Mouse (Mus musculus) ES-E14 (cell line): ENCODE measurements at regions not wholly inside any gene's neighbourhood (a gene's known extent, or its start where the extent isn't known, plus 50 kb on each side); places are given as distances from the start of the nearest gene placed in this dataset.

Experiments used
- DNase-seq: peaks from one replicate; pipeline ENCODE4 v3.0.0-alpha.2; 2013; ENCODE audit warnings: low read depth, low spot score
- H3K27ac ChIP-seq: 2 replicates; pipeline ENCODE4 v1.5.1; 2012; ENCODE audit warnings: low read depth, mild to moderate bottlenecking, low read length, moderate library complexity, mixed read lengths; ENCODE audit not compliant: poor library complexity, insufficient read depth, severe bottlenecking
- H3K36me3 ChIP-seq: 2 replicates; pipeline ENCODE4 v1.6.1; 2012; ENCODE audit warnings: mild to moderate bottlenecking, low read length, moderate library complexity, mixed read lengths; ENCODE audit not compliant: control insufficient read depth, poor library complexity, insufficient read depth, severe bottlenecking
- H3K4me1 ChIP-seq, 2 experiments: fragments of 150-350 bp in 1 of 2; sonication (generic) in 1 of 2; 2 replicates each; pipeline ENCODE4 v1.6.1; 2012; ENCODE audit warnings: low read length in 2 of 2, mild to moderate bottlenecking in 1 of 2, mixed read lengths in 1 of 2; ENCODE audit not compliant: control insufficient read depth in 2 of 2, insufficient read depth in 2 of 2, poor library complexity in 1 of 2
- H3K4me3 ChIP-seq, 2 experiments: fragments of 150-350 bp in 1 of 2; sonication (generic) in 1 of 2; 2 replicates each; pipeline ENCODE4 v1.5.1; 2012; ENCODE audit warnings: low read length in 2 of 2, low read depth in 1 of 2, mild to moderate bottlenecking in 1 of 2, mixed read lengths in 1 of 2; ENCODE audit not compliant: insufficient read depth in 1 of 2, poor library complexity in 1 of 2, severe bottlenecking in 1 of 2
- H3K9ac ChIP-seq: 2 replicates; pipeline ENCODE4 v1.6.1; 2012; ENCODE audit warnings: low read depth, mild to moderate bottlenecking, low read length, mixed read lengths; ENCODE audit not compliant: poor library complexity, insufficient read depth, severe bottlenecking
- H3K9me3 ChIP-seq: fragments of 150-350 bp; sonication (generic); 2 replicates; pipeline ENCODE4 v1.6.1; 2012; ENCODE audit warnings: low read depth, mild to moderate bottlenecking, low read length; ENCODE audit not compliant: control insufficient read depth, insufficient read depth
- CHD2 ChIP-seq: IDR thresholded peaks from 2 replicates; pipeline ENCODE4 v1.6.1; 2014; ENCODE audit warnings: mild to moderate bottlenecking, low read depth, low read length, inconsistent platforms
- HCFC1 ChIP-seq: IDR thresholded peaks from 2 replicates; pipeline ENCODE4 v1.6.1; 2012; ENCODE audit warnings: low read length, inconsistent platforms, borderline replicate concordance; ENCODE audit not compliant: insufficient read depth
- MAFK ChIP-seq: IDR thresholded peaks from 2 replicates; pipeline ENCODE4 v1.6.1; 2014; ENCODE audit warnings: mild to moderate bottlenecking, low read depth, low read length, inconsistent platforms; ENCODE audit not compliant: insufficient read depth
- ZC3H11A ChIP-seq: IDR thresholded peaks from 2 replicates; pipeline ENCODE4 v1.6.1; 2012; ENCODE audit warnings: low read depth, mild to moderate bottlenecking, inconsistent platforms, low read length, borderline replicate concordance
- ZNF384 ChIP-seq: IDR thresholded peaks from 2 replicates; pipeline ENCODE4 v1.6.1; 2012; ENCODE audit warnings: low read depth, low read length, inconsistent platforms
- in situ Hi-C, 2 experiments: fragments of 600-800 bp; cut with MboI; formaldehyde crosslinking; loops; one replicate each; pipeline ENCODE4 v1.15.1; 2025; ENCODE audit warnings: low sequenced_read_pairs in 2 of 2, inconsistent platforms in 1 of 2; ENCODE audit not compliant: unreplicated experiment in 2 of 2

DNA sequence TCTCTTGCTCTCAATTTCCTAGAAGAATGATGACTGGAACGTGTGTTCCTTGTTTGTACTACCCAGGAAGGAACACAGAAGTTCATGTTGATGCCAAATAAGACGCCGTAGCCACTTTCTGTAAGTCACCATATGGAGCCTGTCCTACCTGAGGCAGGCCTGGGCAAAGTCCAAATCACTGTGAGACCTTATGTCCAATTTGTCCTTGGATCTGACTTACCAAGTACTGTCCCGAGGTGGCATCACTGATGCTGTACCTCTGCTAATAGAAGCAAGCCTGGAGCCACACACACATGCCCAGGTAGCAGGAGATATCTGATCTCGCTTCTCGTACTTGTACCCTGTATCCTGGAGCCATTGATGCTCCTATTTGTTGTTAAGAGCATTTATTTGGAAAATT lies 91.2 kb upstream of the E2f7 start:
- no peak overlapping the region for H3K27ac ChIP-seq
- no peaks in the 10 kb centered on the region for H3K36me3 ChIP-seq
- in situ Hi-C loops = no loop called here
- no peak for TF ChIP-seq CHD2
- no peak for TF ChIP-seq HCFC1
- TF ChIP-seq ZC3H11A = no peak
- no peak for TF ChIP-seq ZNF384
- TF ChIP-seq MAFK = no peak
- H3K4me1 ChIP-seq = no peaks in the 10 kb centered on the region
- no peak overlapping the region for H3K4me3 ChIP-seq
- H3K9me3 ChIP-seq = no peaks in the 10 kb centered on the region
- H3K9ac ChIP-seq = no peak overlapping the region
- no peak for DNase-seq

DNA sequence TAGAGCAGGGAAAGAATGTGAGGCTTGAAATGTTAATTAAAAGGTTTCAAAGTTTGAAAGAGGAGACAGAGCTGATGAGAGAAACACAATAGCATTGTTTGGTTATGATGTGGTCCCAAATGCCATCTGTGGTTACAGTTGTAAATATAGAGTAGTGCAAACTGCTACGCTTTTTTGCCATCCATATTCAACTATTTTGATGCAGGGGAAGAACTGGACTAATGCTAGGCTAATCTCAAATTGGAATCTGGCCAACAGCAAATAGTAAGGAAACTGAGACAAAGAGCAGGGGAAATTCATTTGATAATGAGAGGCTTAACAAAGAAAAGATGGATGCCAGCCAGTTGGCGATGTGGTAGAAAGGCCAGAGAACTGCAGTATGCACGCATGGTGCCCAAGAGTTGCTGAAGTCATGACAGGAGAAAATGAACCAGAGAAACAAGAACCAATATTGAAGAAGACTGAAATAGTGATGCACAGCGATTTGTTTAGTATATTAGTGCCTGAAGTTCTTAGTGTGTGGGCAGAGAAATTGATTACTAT lies 87.0 kb upstream of the E2f7 start:
- in situ Hi-C loops = no loop called here
- no peak for TF ChIP-seq HCFC1
- no peak for TF ChIP-seq ZNF384
- no peak for TF ChIP-seq ZC3H11A
- TF ChIP-seq MAFK = no peak
- TF ChIP-seq CHD2 = no peak
- Histone ChIP-seq H3K9me3 (no peaks in the 10 kb centered on the region), H3K4me1 (no peaks in the 10 kb centered on the region), H3K4me3 (no peak overlapping the region), H3K36me3 (no peaks in the 10 kb centered on the region), H3K27ac (no peak overlapping the region), H3K9ac (no peak overlapping the region)
- no peak for DNase-seq

DNA sequence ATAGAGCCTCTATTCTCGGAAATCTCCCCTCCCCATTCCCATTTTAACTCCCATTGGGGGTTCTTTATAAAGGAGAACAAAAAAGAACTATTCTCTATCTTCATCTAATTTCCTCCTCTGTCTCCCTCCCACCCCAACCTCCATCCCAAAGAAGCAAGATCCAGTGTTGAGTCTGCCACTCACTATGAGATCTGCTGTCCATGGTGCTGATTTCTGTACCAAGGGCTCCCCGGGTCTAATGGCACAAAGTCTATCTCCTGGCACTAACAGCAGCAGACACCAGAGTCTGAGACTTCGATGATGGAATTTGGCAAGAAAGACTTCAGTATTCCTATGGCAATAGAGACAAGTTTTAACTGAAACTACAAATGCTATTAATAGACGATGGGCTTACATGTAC lies 68.7 kb upstream of the E2f7 start:
- TF ChIP-seq CHD2 (no peak), ZC3H11A (no peak), MAFK (no peak), HCFC1 (no peak), ZNF384 (no peak)
- Histone ChIP-seq H3K9me3 (no peaks in the 10 kb centered on the region), H3K36me3 (no peaks in the 10 kb centered on the region), H3K4me3 (no peak overlapping the region), H3K4me1 (no peaks in the 10 kb centered on the region), H3K27ac (no peak overlapping the region), H3K9ac (no peak overlapping the region)
- peak; percentile 54 for DNase-seq
- in situ Hi-C loops = no loop called here
